9 mouse cellular contexts compared by ENCODE assay signal in genomic region chr3:94849338-94849737, GRCm38 (mm10). TPM values are rescaled to one million over a fixed set of nuclear protein-coding genes. Genes with fewer than 3 reads are reported as not detected.
A peak's percentile ranks its signal among the peaks of the same experiment; 100 is the strongest.
DNase-seq lines count a peak whose midpoint lies in the region; ATAC-seq lines count a peak whose summit lies in the region.
"Had no signal": no experiment of that assay in that cellular context is flagged by ENCODE, and none has a peak within 500 bp of the region (broad histone marks: within the 10 kb centered on the region; RNA-seq: fewer than 3 reads in every experiment).

No protein-coding gene starts in this region.

- H3K9ac ChIP-seq in liver, embryonic 12.5 days, result no peak overlapping the region
- H3K9ac ChIP-seq in embryonic facial prominence, embryonic 14.5 days (ENCODE audit: low read depth, low read length), result no peak overlapping the region
- no peak overlapping the region for H3K9ac ChIP-seq in hindbrain, embryonic 15.5 days
- H3K9ac ChIP-seq: lung, embryonic 15.5 days had no signal

- WGBS in liver, embryonic 12.5 days (ENCODE audit: insufficient replicate concordance), result 7% methylated on average over 1 of the region's 1 CpGs
- 21% methylated on average over 1 of the region's 1 CpGs for WGBS in embryonic facial prominence, embryonic 14.5 days
- 19% methylated on average over 1 of the region's 1 CpGs for WGBS in hindbrain, embryonic 15.5 days

- H3K36me3 ChIP-seq in liver, embryonic 12.5 days, result peaks cover 10% of the 10 kb centered on the region
- peaks cover 8% of the 10 kb centered on the region for H3K36me3 ChIP-seq in embryonic facial prominence, embryonic 14.5 days (ENCODE audit: control insufficient read depth, insufficient read depth, low read length)
- peaks cover 5% of the 10 kb centered on the region for H3K36me3 ChIP-seq in hindbrain, embryonic 15.5 days

- no peak overlapping the region for H3K27ac ChIP-seq in liver, embryonic 12.5 days
- H3K27ac ChIP-seq in embryonic facial prominence, embryonic 14.5 days (replicated peaks; ENCODE audit: low read depth, low read length), result no peak overlapping the region
- no peak overlapping the region for H3K27ac ChIP-seq in hindbrain, embryonic 15.5 days (replicated peaks)
- H3K27ac ChIP-seq: lung, embryonic 15.5 days had no signal

- H3K4me2 ChIP-seq in liver, embryonic 12.5 days, result no peak overlapping the region
- no peak overlapping the region for H3K4me2 ChIP-seq in embryonic facial prominence, embryonic 14.5 days (ENCODE audit: low read depth, low read length)
- H3K4me2 ChIP-seq in hindbrain, embryonic 15.5 days, result no peak overlapping the region
- H3K4me2 ChIP-seq: lung, embryonic 15.5 days had no signal

- H3K27me3 ChIP-seq in liver, embryonic 12.5 days (replicated peaks), result no peaks in the 10 kb centered on the region
- no peaks in the 10 kb centered on the region for H3K27me3 ChIP-seq in embryonic facial prominence, embryonic 14.5 days (replicated peaks; ENCODE audit: control insufficient read depth, insufficient read depth, low read length)
- H3K27me3 ChIP-seq in hindbrain, embryonic 15.5 days, result no peaks in the 10 kb centered on the region
- H3K27me3 ChIP-seq: lung, embryonic 15.5 days had no signal

- ATAC-seq in liver, embryonic 12.5 days, result no peak
- no peak for ATAC-seq in embryonic facial prominence, embryonic 14.5 days (ENCODE audit: low read depth)
- peak; percentile 52; the same call in 1 of the 2 replicates for ATAC-seq in hindbrain, embryonic 15.5 days (ENCODE audit: low FRiP score, low read depth)

- peaks cover 44% of the 10 kb centered on the region for H3K4me1 ChIP-seq in liver, embryonic 12.5 days
- H3K4me1 ChIP-seq in embryonic facial prominence, embryonic 14.5 days (ENCODE audit: control insufficient read depth, insufficient read depth, low read length), result peaks cover 3% of the 10 kb centered on the region; the same call in 1 of the 2 replicates
- H3K4me1 ChIP-seq in hindbrain, embryonic 15.5 days (replicated peaks), result peaks cover 14% of the 10 kb centered on the region; the same call in 1 of the 2 replicates

- DNase-seq in liver, result peak; percentile 64
- peak; percentile 39 for DNase-seq in adrenal gland, adult 2 months
- DNase-seq in embryonic facial prominence, embryonic 14.5 days (ENCODE audit: low spot score), result peak; percentile 78
- peak; percentile 50 to 64 for DNase-seq in left cerebral cortex, postnatal 10 days (ENCODE audit: extremely low spot score in 1 of 2, low spot score in 2 of 2)
- peak; percentile 64 to 78 for DNase-seq in natural killer cell, adult 2 months (ENCODE audit: low spot score in 2 of 2)
- DNase-seq in thymus, postnatal 14 days, result peak; percentile 84

- H3K9me3 ChIP-seq in liver, embryonic 12.5 days (replicated peaks), result no peaks in the 10 kb centered on the region
- no peaks in the 10 kb centered on the region for H3K9me3 ChIP-seq in embryonic facial prominence, embryonic 14.5 days (ENCODE audit: control insufficient read depth, low read length)
- no peaks in the 10 kb centered on the region for H3K9me3 ChIP-seq in hindbrain, embryonic 15.5 days
- H3K9me3 ChIP-seq: lung, embryonic 15.5 days had no signal

- intact Hi-C loops in left cerebral cortex, postnatal 10 days (cut with DNase I), result no loop called here

- no peak overlapping the region for H3K4me3 ChIP-seq in liver, embryonic 12.5 days
- H3K4me3 ChIP-seq in embryonic facial prominence, embryonic 14.5 days (ENCODE audit: low read depth, low read length), result no peak overlapping the region
- no peak overlapping the region for H3K4me3 ChIP-seq in hindbrain, embryonic 15.5 days
- H3K4me3 ChIP-seq: lung, embryonic 15.5 days had no signal

RNA-seq across cellular contexts. Expression of gene Pogz, which starts 12.0 kb away (rescaled TPM):
- polyA plus RNA-seq in liver, embryonic 12.5 days (2016; fragmentation: Nextera tagmentation; extraction: Ambion mirVana), result 5.2 and 5.3 TPM in 2 replicates
- total RNA-seq in adrenal gland, adult 2 months (2021), result 10 to 100 TPM; 27.0 to 36.2 TPM
- 27.6 and 35.8 TPM in 2 replicates for polyA plus RNA-seq in adrenal gland, adult 2 months (2012; rRNA removed)
- 15.1 and 17.9 TPM in 2 replicates for polyA plus RNA-seq in embryonic facial prominence, embryonic 14.5 days (2014; fragmentation: Nextera tagmentation; extraction: Ambion mirVana)
- 20.6 and 21.1 TPM in 2 replicates for polyA plus RNA-seq in hindbrain, embryonic 15.5 days (2015; fragmentation: Nextera tagmentation; extraction: Ambion mirVana)
- total RNA-seq in left cerebral cortex, postnatal 10 days (2021), result 10 to 100 TPM; 60.4 to 64.9 TPM

RNA-seq across cellular contexts. Expression of gene Psmb4, which starts 37.4 kb away (rescaled TPM):
- 207 and 214 TPM in 2 replicates for polyA plus RNA-seq in liver, embryonic 12.5 days (2016; fragmentation: Nextera tagmentation; extraction: Ambion mirVana)
- 100 to 1,000 TPM; 203 to 297 TPM for total RNA-seq in adrenal gland, adult 2 months (2021)
- polyA plus RNA-seq in adrenal gland, adult 2 months (2012; rRNA removed), result 236 and 248 TPM in 2 replicates
- polyA plus RNA-seq in embryonic facial prominence, embryonic 14.5 days (2014; fragmentation: Nextera tagmentation; extraction: Ambion mirVana), result 351 and 365 TPM in 2 replicates
- 352 and 354 TPM in 2 replicates for polyA plus RNA-seq in hindbrain, embryonic 15.5 days (2015; fragmentation: Nextera tagmentation; extraction: Ambion mirVana)
- 100 to 1,000 TPM; 274 to 309 TPM for total RNA-seq in left cerebral cortex, postnatal 10 days (2021)
